18 mouse cellular contexts compared by ENCODE assay signal in the genomic region with DNA sequence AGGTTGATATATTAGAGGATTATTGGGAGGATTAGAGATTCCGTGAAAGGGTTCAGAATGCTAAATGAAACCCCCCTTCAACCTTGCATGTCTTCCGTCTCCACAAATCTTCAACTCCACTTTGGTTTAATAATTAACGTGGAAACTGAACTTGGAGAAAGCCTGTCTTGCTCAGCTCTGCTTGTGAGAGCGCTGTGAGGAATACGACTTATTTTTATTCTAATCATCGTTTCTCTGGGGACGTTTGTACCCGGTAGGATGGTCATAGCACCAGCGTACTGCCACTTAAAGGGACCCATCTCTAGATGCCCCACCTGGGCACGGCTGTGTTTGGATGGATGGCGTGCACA.
DNase-seq lines count a peak whose midpoint lies in the region; ATAC-seq and TF ChIP-seq lines count a peak whose summit lies in the region.
"Had no signal": no experiment of that assay in that cellular context is flagged by ENCODE, and none has a peak within 500 bp of the region (broad histone marks: within the 10 kb centered on the region; RNA-seq: fewer than 3 reads in every experiment).

No protein-coding gene starts in this region.

- WGBS in lung, embryonic 14.5 days = 63% methylated on average over 11 of the region's 11 CpGs
- WGBS in intestine, embryonic 14.5 days = 60% methylated on average over 11 of the region's 11 CpGs
- WGBS in intestine, embryonic 16.5 days = 49% methylated on average over 11 of the region's 11 CpGs

- TF ChIP-seq CTCF in lung, embryonic 14.5 days (IDR thresholded peaks at IDR 0.05; ENCODE audit: low read depth) = no peak

- peak; percentile 29; the same call in 1 of the 2 replicates for ATAC-seq in lung, embryonic 14.5 days (ENCODE audit: insufficient read depth)
- ATAC-seq in intestine, embryonic 14.5 days (replicated peaks; ENCODE audit: low FRiP score, low TSS enrichment, low read depth) = no peak; the same call in 1 of the 2 replicates
- ATAC-seq in intestine, embryonic 16.5 days = peak; percentile 53
- ATAC-seq: activated CD4-positive, CD25-positive, alpha-beta regulatory T cell, adult 4 months; Patski had no signal

- H3K9me3 ChIP-seq in lung, embryonic 14.5 days (ENCODE audit: low read depth, low read length) = no peaks in the 10 kb centered on the region
- no peaks in the 10 kb centered on the region for H3K9me3 ChIP-seq in intestine, embryonic 14.5 days (ENCODE audit: control insufficient read depth, low read length)
- H3K9me3 ChIP-seq in intestine, embryonic 16.5 days (ENCODE audit: control insufficient read depth, low read length) = no peaks in the 10 kb centered on the region
- H3K9me3 ChIP-seq: embryonic facial prominence, embryonic 12.5 days; forebrain, embryonic 15.5 days; heart, embryonic 13.5 days had no signal

- H3K36me3 ChIP-seq in lung, embryonic 14.5 days (ENCODE audit: insufficient read depth) = no peaks in the 10 kb centered on the region
- H3K36me3 ChIP-seq in intestine, embryonic 14.5 days (ENCODE audit: control insufficient read depth, insufficient read depth, low read length) = no peaks in the 10 kb centered on the region
- H3K36me3 ChIP-seq in intestine, embryonic 16.5 days (ENCODE audit: control insufficient read depth, insufficient read depth, low read length) = no peaks in the 10 kb centered on the region
- H3K36me3 ChIP-seq: embryonic facial prominence, embryonic 12.5 days; forebrain, embryonic 15.5 days; heart, embryonic 13.5 days had no signal

- peak; percentile 41 for DNase-seq in kidney, adult 9 months
- DNase-seq in kidney, adult 18-20 months = no peak
- peak; percentile 62 for DNase-seq in lung, embryonic 14.5 days
- DNase-seq in lung, postnatal 14 days = no peak
- no peak for DNase-seq in intestine, embryonic 14.5 days (ENCODE audit: low spot score)
- DNase-seq in thymus, postnatal 4 days = no peak
- DNase-seq: adrenal gland, postnatal 14 days; cerebellum, adult 11-12 months; cerebellum, adult 9-10 months; cerebellum, postnatal 25 days; gastrocnemius, postnatal 14 days; heart, postnatal 36 days had no signal

- H3K9ac ChIP-seq in lung, embryonic 14.5 days = no peak overlapping the region
- no peak overlapping the region for H3K9ac ChIP-seq in intestine, embryonic 14.5 days (ENCODE audit: low read length)
- H3K9ac ChIP-seq in intestine, embryonic 16.5 days (ENCODE audit: low read depth, low read length) = no peak overlapping the region
- H3K9ac ChIP-seq: embryonic facial prominence, embryonic 12.5 days; forebrain, embryonic 15.5 days; heart, embryonic 13.5 days had no signal

- H3K4me1 ChIP-seq in lung, embryonic 14.5 days (ENCODE audit: insufficient read depth) = no peaks in the 10 kb centered on the region
- peaks cover 8% of the 10 kb centered on the region for H3K4me1 ChIP-seq in intestine, embryonic 14.5 days (replicated peaks; ENCODE audit: control insufficient read depth, insufficient read depth, low read length)
- H3K4me1 ChIP-seq in intestine, embryonic 16.5 days (ENCODE audit: control insufficient read depth, insufficient read depth, low read length) = 0 out of 2 replicates have a peak, but pooled peaks cover 6% of the 10 kb centered on the region
- H3K4me1 ChIP-seq: heart, embryonic 13.5 days had no signal

- H3K4me2 ChIP-seq in lung, embryonic 14.5 days = 0 out of 2 replicates have a peak overlapping the region, but pooled peaks have one; percentile 7
- peak overlapping the region; percentile 6 for H3K4me2 ChIP-seq in intestine, embryonic 14.5 days (ENCODE audit: low read length)
- H3K4me2 ChIP-seq in intestine, embryonic 16.5 days (ENCODE audit: low read depth, low read length) = peak overlapping the region; percentile 23; the same call in 1 of the 2 replicates
- H3K4me2 ChIP-seq: embryonic facial prominence, embryonic 12.5 days; forebrain, embryonic 15.5 days; heart, embryonic 13.5 days had no signal

- peak overlapping the region; percentile 84 for H3K27ac ChIP-seq in lung, embryonic 14.5 days (ENCODE audit: low read depth)
- peak overlapping the region; percentile 72 for H3K27ac ChIP-seq in intestine, embryonic 14.5 days (ENCODE audit: low read depth)
- H3K27ac ChIP-seq in intestine, embryonic 16.5 days (ENCODE audit: low read length) = peak overlapping the region; percentile 25; the same call in 1 of the 2 replicates
- H3K27ac ChIP-seq: embryonic facial prominence, embryonic 12.5 days; forebrain, embryonic 15.5 days; heart, embryonic 13.5 days had no signal

- H3K4me3 ChIP-seq in lung, embryonic 14.5 days (ENCODE audit: low read depth, low read length) = no peak overlapping the region
- H3K4me3 ChIP-seq in intestine, embryonic 14.5 days (ENCODE audit: low read depth, low read length) = no peak overlapping the region
- H3K4me3 ChIP-seq in intestine, embryonic 16.5 days (ENCODE audit: low read length) = 0 out of 2 replicates have a peak overlapping the region, but pooled peaks have one; percentile 7
- H3K4me3 ChIP-seq: embryonic facial prominence, embryonic 12.5 days; forebrain, embryonic 15.5 days; heart, embryonic 13.5 days had no signal

- no peaks in the 10 kb centered on the region for H3K27me3 ChIP-seq in lung, embryonic 14.5 days (ENCODE audit: insufficient read depth, low read length)
- H3K27me3 ChIP-seq in intestine, embryonic 14.5 days (replicated peaks; ENCODE audit: control insufficient read depth, insufficient read depth, low read length) = no peaks in the 10 kb centered on the region
- H3K27me3 ChIP-seq in intestine, embryonic 16.5 days (replicated peaks; ENCODE audit: control insufficient read depth, insufficient read depth, low read length) = no peaks in the 10 kb centered on the region
- H3K27me3 ChIP-seq: embryonic facial prominence, embryonic 12.5 days; forebrain, embryonic 15.5 days had no signal

Comparison
In these comparisons a context has a peak if more than half of its experiments do, and no peak if none do; other contexts are left out.
1. DNase-seq: peak in kidney, adult 9 months (single experiment) and lung, embryonic 14.5 days (single experiment); none in kidney, adult 18-20 months (single experiment), lung, postnatal 14 days (single experiment), intestine, embryonic 14.5 days (single experiment) and thymus, postnatal 4 days (single experiment).
2. H3K27ac ChIP-seq: peak in every context shown above with its lines; median percentile 84 in lung, embryonic 14.5 days; 72 in intestine, embryonic 14.5 days; 25 in intestine, embryonic 16.5 days.
3. Peak in every context shown above with its lines, with median percentiles within 50 percentile points of each other: H3K4me2 ChIP-seq.